Mouse (Mus musculus) heart, adult 10 weeks (tissue): ENCODE results near the gene Vmn1r139. TPM values are rescaled to one million over a fixed set of nuclear protein-coding genes. Genes with fewer than 3 reads are reported as not detected.

Experiments
- polyA plus RNA-seq: library from polyadenylated mRNA; stranded (reverse); fragments of 350-450 nt; fragmentation: Illumina TruSeq; extraction: RNeasy Lipid Tissue Mini Kit (QIAGEN cat#74804); gene quantifications from one replicate; pipeline ENCODE4 v1.2.3, GENCODE M21; 2014; ENCODE audit warnings: low read depth, low replicate concordance

The Vmn1r139 gene
- not detected for polyA plus RNA-seq

DNA sequence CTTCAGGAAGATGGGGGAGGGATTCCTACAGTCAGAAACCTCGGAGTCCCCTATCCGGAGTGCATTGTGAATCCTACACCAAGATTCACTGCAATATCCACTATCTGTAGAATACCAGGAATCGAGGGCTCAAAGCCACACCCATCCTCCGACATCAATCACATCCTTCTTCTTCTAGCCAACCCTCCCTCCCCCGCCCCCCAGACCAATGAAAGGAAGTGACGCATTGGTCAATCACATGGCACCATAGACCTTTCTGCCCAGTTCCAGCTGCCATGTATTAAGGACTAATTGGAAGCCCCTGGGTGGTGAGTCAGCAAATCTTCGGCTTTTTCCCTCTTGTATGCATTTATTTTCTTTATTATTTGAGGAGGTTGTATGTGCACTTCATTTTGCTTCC, at the start of gene Vmn1r139:
Gene Vmn1r139 (plus strand): TSS at position 301 of the 400 bp plus-strand sequence.

DNA sequence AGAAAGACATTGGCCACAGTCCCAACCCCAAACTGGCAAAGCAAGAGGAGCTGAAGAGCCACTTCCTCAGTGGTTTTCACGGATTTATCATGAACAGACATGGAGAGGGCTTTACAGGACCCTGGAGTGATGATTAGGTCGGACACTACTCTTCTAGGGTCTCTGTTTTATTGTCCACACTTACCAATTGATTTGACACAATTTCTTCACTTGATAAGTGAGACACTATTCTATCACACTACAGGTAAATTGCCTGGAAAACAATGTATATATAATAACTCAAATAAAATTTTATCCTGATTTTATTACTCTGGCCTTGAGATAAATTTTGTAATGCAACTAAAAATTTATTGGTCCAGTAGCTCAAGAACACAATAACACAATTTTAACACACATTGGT, 40.1 kb upstream of the Vmn1r139 start, which contains the start of gene Vmn1r138:
Gene Vmn1r138 (minus strand): TSS at position 101 of the 400 bp plus-strand sequence.

DNA sequence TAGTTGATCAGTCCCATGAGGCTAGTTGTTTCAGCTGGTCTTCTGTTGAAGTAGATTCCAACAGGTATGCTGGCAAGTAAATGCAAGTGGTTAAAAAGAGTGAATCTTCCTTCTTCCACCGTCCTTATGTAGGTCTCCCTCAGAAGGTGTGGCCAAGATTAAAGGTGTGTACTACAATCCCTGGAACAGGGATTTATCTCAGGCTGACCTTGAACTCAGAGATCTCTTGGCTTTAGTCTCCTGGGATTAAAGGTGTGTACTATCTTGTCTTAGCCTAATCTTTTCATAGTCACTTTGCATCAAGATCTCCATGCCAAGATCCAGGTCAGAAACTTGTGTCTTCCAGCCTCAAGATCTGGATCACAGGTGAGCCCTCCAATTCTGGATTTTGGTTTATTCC, 12.7 kb upstream of the Vmn1r139 start, which contains the start of gene Gm6176:
Gene Gm6176 (minus strand): TSS at position 101 of the 400 bp plus-strand sequence.

DNA sequence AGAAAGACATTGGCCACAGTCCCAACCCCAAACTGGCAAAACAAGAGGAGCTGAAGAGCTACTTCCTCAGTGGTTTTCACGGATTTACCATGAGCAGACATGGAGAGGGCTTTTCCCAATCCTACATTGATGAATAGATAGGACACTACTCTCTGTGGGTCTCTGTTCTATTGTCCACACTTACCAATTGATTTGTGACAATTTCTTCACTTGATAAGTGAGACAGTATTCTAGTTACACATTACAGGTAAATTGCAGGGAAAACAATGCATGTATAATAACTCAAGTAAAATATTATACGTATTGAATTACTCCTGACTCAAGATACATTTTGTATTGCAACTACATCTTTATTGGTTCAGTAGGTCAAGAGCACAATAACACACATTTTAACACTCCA, 49.3 kb downstream of the Vmn1r139 start, which contains the start of gene Gm16451:
Gene Gm16451 (minus strand): TSS at position 101 of the 400 bp plus-strand sequence.

DNA sequence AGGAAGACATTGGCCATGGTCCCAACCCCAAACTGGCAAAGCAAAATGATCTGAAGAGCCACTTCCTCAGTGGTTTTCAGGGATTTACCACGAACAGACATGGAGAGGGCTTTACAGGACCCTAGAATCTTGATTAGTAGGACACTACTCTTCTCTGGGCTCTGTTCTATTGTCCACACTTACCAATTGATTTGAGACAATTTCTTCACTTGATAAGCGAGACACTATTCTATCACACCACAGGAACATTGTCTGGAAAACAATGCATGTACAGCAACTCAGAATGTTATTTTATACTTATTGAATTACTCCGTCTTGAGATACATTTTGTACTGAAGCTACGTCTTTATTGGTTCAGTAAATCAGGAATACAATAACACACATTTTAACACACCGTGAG, 65.8 kb downstream of the Vmn1r139 start, which contains the start of gene Gm10666:
Gene Gm10666 (minus strand): TSS at position 101 of the 400 bp plus-strand sequence.

Other genes with a start within 250 kb of the Vmn1r139 start
- gene Vmn1r135, start 236.7 kb upstream of the Vmn1r139 start, polyA plus RNA-seq = not detected
- gene Gm5725, start 224.8 kb upstream of the Vmn1r139 start, polyA plus RNA-seq = not detected
- not detected for gene Gm5891, start 147.8 kb upstream of the Vmn1r139 start, polyA plus RNA-seq
- gene Vmn1r137, start 74.5 kb upstream of the Vmn1r139 start, polyA plus RNA-seq = not detected
- gene Vmn1r138, start 40.2 kb upstream of the Vmn1r139 start, polyA plus RNA-seq = not detected
- not detected for gene Gm6176, start 12.8 kb upstream of the Vmn1r139 start, polyA plus RNA-seq
- gene Gm16451, start 49.2 kb downstream of the Vmn1r139 start, polyA plus RNA-seq = not detected
- gene Gm10666, start 65.7 kb downstream of the Vmn1r139 start, polyA plus RNA-seq = not detected
- not detected for gene Vmn1r142, start 95.0 kb downstream of the Vmn1r139 start, polyA plus RNA-seq
- not detected for gene Vmn1r143, start 120.3 kb downstream of the Vmn1r139 start, polyA plus RNA-seq
- gene Gm8653, start 132.2 kb downstream of the Vmn1r139 start, polyA plus RNA-seq = not detected
- gene Gm8453, start 160.4 kb downstream of the Vmn1r139 start, polyA plus RNA-seq = not detected